Mouse (Mus musculus) ES-Bruce4 (cell line): ENCODE results near the gene Fbxw10.

Source experiments
- CTCF ChIP-seq: IDR thresholded peaks from one replicate; pipeline ENCODE4 v1.8.1; 2011; ENCODE audit warnings: low read depth, low read length
- EP300 ChIP-seq: IDR thresholded peaks from 2 replicates; pipeline ENCODE4 v1.6.1; 2011; ENCODE audit warnings: low read depth, low read length; ENCODE audit not compliant: insufficient read depth
- POLR2A ChIP-seq: IDR thresholded peaks from one replicate; pipeline ENCODE4 v1.8.1; 2011; ENCODE audit warnings: low read length; ENCODE audit not compliant: insufficient read depth

GRCm38 (mm10) chr11:62869201-62869600 lies 22.3 kb downstream of the Fbxw10 start:
- TF ChIP-seq CTCF (no peak), POLR2A (no peak), EP300 (no peak)
